Mouse (Mus musculus): ENCODE data around the gene Tbc1d7.

Gene Tbc1d7

GRCm38 (mm10) chr13:43171020-43171710, at the start of gene Tbc1d7:
Tbc1d7 (minus strand) TSS chr13:43171501.
- DNase-seq (ENCODE audit: low read depth, low spot score): peak; percentile 97

- no peak for DNase-seq (ENCODE audit: low read depth, low spot score)
Measured at GRCm38 (mm10) chr13:43220635-43221034, 49.3 kb upstream of the Tbc1d7 start.

GRCm38 (mm10) chr13:43218764-43219163, 47.5 kb upstream of the Tbc1d7 start:
- no peak for DNase-seq (ENCODE audit: low read depth, low spot score)

- DNase-seq (ENCODE audit: low read depth, low spot score): no peak
Measured at GRCm38 (mm10) chr13:43218284-43218683, 47.0 kb upstream of the Tbc1d7 start.

GRCm38 (mm10) chr13:43217686-43218085, 46.4 kb upstream of the Tbc1d7 start:
- no peak for DNase-seq (ENCODE audit: low read depth, low spot score)

DNA sequence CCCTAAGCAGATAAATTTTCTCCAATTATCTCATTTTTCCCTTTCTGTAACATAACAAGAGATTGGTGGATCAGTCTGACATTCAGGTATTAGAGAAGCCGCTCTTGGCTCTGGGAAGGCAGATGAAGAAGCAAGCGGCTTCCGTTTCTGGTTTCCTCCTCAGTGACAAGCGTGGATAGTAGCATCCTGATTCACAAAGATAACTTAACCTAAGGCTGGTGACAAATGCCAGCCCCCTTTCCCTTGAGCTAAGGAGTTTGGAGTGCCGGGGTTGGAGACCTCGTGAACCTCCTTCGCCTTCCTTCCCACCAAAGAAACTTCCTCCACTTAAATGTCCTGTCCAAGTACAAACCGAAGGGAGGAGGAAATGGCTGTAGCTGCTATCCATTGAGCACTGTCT, 45.8 kb upstream of the Tbc1d7 start:
- no peak for DNase-seq (ENCODE audit: low read depth, low spot score)

GRCm38 (mm10) chr13:43215994-43216706, 44.8 kb upstream of the Tbc1d7 start:
- DNase-seq (ENCODE audit: low read depth, low spot score): no peak

DNA sequence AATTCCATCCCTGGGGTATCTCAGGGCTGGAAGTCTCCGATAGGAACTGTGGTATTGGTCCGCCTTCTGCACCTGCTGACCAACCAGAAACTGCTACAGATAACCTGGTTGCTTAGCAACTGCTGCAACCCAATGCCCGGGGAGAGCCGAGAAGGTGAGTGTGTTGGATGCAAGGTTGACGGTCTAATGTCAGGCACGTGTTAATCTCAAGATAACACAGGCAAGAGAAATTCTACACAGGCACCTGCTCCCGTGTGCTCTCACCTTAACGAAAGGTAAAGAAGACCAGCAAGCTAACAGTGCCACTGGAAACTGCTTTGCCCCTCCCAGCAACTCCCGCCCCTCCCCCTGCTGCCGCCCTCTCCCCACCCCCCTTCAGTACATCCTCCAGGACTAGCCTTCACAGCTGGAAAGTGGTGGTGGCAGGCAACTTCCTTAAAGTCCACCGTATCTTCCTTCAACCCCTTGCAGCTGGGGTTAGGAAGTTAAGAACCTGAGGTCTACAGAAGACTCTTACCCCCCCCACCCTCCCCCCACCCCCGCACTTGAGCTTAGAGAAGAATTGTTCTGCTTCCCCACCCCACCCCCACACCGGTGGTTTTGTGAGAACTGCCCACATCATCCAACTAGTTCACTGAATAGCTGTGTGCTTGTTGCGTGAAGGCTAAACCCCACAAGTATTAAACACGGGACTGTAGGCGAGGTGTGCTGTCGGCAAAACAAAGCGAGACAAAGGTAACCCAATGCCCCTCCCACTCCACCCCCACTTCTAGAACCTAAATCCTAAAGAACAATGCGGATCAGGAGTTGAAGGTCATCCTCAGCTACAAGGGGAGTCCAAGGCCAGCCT, 44.1 kb upstream of the Tbc1d7 start:
- no peak for DNase-seq (ENCODE audit: low read depth, low spot score)

DNA sequence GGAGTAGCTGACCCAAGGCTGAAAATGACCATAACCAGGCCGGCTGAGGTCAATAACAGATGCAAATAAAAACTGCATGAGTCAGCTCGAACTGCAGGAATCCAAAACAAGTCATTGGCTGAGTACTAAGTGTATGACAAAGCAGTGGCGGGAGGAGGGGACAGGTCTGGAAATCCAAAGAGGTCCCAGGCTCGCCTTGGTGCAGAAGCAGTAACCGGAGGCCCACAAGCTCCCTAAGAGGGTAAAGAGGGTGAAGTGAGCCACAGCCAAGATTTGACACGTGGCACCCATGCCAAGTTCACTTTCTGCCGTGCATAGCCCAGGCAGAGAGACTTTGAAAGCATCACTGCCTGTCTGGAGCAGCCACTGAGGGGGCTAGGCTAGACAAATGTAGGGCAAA, 41.0 kb upstream of the Tbc1d7 start:
- DNase-seq (ENCODE audit: low read depth, low spot score): no peak

- no peak for DNase-seq (ENCODE audit: low read depth, low spot score)
Measured at GRCm38 (mm10) chr13:43210956-43211355, 39.7 kb upstream of the Tbc1d7 start.

- no peak for DNase-seq (ENCODE audit: low read depth, low spot score)
Measured at GRCm38 (mm10) chr13:43209560-43209959, 38.3 kb upstream of the Tbc1d7 start.

DNA sequence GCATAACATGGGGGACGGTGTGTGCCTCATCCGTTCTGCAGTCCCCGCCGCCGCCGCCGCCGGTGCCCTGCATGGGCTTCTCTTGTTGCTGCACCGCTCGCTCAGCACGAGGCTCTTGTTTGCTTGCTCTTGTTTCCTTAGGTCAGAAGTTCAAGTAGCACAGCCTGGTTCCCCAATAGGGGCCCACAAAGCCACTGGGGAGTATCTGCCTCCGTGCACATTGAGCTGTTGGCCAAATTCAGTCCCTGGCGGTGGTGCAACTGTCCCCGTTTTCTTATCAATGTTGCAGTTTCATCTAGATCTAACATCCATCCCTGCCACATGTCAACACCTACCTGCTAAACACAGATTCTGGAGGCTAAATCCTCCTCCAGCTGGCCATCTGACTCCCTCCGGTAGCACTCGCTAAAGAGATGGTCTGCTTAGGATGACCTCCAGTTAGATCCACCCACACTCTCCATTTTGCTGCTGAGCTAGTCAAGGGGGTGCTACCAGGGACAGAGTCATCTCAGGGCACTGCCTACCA, 37.7 kb upstream of the Tbc1d7 start:
- DNase-seq (ENCODE audit: low read depth, low spot score): no peak

DNA sequence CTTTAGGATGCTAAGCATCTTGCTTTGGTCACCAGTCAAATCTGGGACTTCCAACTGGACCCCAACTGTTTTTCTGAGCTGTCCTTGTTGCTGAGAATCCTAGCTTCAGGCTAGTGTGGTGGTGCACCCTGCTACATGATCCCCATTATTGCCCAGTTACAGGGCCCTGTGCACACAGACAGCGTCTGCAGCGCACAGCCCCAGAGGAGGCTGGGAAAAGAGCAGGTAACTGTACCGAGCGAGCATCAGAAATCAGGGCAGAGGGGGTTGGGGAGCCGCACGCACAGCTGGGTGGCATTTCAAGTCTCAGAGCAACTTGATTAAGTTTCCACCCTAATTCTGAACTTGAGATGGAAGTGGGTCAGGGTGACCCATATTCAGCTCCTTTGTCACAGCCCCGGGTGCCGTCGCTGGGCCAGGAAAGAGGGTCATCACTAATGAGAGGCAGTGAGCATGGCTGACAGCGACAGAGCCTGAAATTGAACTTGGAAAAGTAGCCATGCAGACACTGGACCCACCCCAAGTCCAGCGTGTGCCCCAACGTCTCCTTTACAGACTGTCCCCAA, 34.9 kb upstream of the Tbc1d7 start:
- DNase-seq (ENCODE audit: low read depth, low spot score): no peak

DNA sequence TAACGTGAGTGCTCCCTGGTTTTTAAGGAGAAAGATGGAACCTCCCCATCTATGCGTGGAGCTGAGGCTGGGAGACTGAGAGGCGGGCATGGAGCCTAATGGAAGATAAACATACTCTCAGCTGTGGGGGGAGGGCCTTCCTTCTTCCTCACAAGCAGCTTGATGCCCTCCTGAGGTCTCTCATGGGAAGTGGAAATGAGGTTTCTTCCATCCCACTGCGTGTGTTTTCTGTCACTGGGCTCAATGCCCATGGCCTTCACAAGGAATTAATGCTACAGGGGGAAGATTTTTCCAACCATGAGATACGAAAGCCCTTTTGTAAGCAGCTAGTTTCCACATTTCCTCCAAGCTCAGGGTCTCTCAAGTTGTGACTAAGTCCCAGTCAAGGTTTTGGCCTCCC, 32.3 kb upstream of the Tbc1d7 start:
- no peak for DNase-seq (ENCODE audit: low read depth, low spot score)

- no peak for DNase-seq (ENCODE audit: low read depth, low spot score)
Measured at GRCm38 (mm10) chr13:43203234-43203633, 31.9 kb upstream of the Tbc1d7 start.

GRCm38 (mm10) chr13:43202351-43202750, 31.1 kb upstream of the Tbc1d7 start:
- DNase-seq (ENCODE audit: low read depth, low spot score): no peak

DNA sequence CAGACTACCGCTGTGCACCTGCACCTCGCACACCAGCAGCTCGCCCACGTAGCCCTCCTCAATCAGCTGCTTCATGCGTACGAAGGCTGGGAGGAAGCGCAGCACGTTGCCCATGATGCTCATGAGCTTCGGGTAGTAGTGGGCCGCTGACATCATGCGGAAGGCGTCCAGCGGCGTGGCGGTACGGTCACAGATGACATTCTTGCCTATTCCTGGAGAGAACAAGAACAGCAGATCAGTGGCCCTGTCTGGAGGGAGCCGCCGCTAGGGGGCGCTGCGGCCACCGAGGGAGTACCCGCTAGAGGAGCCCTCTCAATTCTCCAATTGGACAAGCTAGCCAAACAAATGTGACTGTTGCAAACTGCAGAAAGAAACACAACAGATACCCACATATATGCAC, 29.7 kb upstream of the Tbc1d7 start:
- peak; percentile 64 for DNase-seq (ENCODE audit: low read depth, low spot score)

GRCm38 (mm10) chr13:43200473-43200872, 29.2 kb upstream of the Tbc1d7 start:
- no peak for DNase-seq (ENCODE audit: low read depth, low spot score)

- no peak for DNase-seq (ENCODE audit: low read depth, low spot score)
Measured at GRCm38 (mm10) chr13:43199749-43200148, 28.4 kb upstream of the Tbc1d7 start.

GRCm38 (mm10) chr13:43199282-43199681, 28.0 kb upstream of the Tbc1d7 start:
- no peak for DNase-seq (ENCODE audit: low read depth, low spot score)

DNA sequence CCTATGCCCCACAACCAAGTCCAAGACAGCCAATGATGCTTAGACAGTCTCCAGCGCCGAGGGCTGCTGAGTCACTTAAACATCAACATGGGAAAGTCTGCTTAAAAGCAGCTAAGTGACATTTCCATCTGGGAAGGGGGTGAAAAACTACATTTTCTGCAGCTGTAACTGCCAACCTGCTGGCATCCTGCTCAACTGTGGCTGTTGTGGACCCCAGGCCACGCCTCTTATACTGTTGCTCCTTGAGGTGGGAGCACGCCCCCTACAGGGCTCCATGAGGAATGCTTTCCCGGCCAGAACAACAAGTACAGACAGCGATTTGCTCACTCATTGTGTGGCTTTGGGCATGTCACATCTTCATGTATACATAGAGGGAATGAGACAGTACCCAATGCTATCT, 25.9 kb upstream of the Tbc1d7 start:
- DNase-seq (ENCODE audit: low read depth, low spot score): no peak

GRCm38 (mm10) chr13:43196000-43196399, 24.7 kb upstream of the Tbc1d7 start:
- DNase-seq (ENCODE audit: low read depth, low spot score): no peak

Data from mesoderm, embryonic 11.5 days (tissue).